ENCODE assay signal across 14 mouse cellular contexts in genomic region chr8:58677847-58678450, GRCm38 (mm10).
DNase-seq lines count a peak whose midpoint lies in the region; ATAC-seq lines count a peak whose summit lies in the region.
"Had no signal": no experiment of that assay in that cellular context is flagged by ENCODE, and none has a peak within 500 bp of the region (broad histone marks: within the 10 kb centered on the region; RNA-seq: fewer than 3 reads in every experiment).

No protein-coding gene starts in this region.

- H3K4me2 ChIP-seq in hindbrain, embryonic 14.5 days (replicated peaks) = 0 out of 2 replicates have a peak overlapping the region, but pooled peaks have one; percentile 10
- H3K4me2 ChIP-seq in hindbrain, embryonic 12.5 days (replicated peaks) = no peak overlapping the region
- peak overlapping the region; percentile 10; the same call in 1 of the 2 replicates for H3K4me2 ChIP-seq in hindbrain, embryonic 16.5 days (ENCODE audit: low read length)
- H3K4me2 ChIP-seq: intestine, embryonic 15.5 days; kidney, embryonic 15.5 days; liver, embryonic 13.5 days had no signal

- no peaks in the 10 kb centered on the region for H3K27me3 ChIP-seq in hindbrain, embryonic 14.5 days (ENCODE audit: control insufficient read depth, insufficient read depth, low read length)
- no peaks in the 10 kb centered on the region for H3K27me3 ChIP-seq in hindbrain, embryonic 12.5 days
- no peaks in the 10 kb centered on the region for H3K27me3 ChIP-seq in hindbrain, embryonic 16.5 days (replicated peaks; ENCODE audit: control insufficient read depth, insufficient read depth, low read length)
- H3K27me3 ChIP-seq: intestine, embryonic 15.5 days; kidney, embryonic 15.5 days; liver, embryonic 13.5 days had no signal

- H3K36me3 ChIP-seq in hindbrain, embryonic 14.5 days (replicated peaks; ENCODE audit: control insufficient read depth, insufficient read depth) = no peaks in the 10 kb centered on the region
- no peaks in the 10 kb centered on the region for H3K36me3 ChIP-seq in hindbrain, embryonic 12.5 days
- H3K36me3 ChIP-seq in hindbrain, embryonic 16.5 days (ENCODE audit: control insufficient read depth, insufficient read depth, low read length) = no peaks in the 10 kb centered on the region
- H3K36me3 ChIP-seq: heart, embryonic 10.5 days; intestine, embryonic 15.5 days; kidney, embryonic 15.5 days; liver, embryonic 13.5 days had no signal

- H3K9ac ChIP-seq in hindbrain, embryonic 14.5 days = no peak overlapping the region
- no peak overlapping the region for H3K9ac ChIP-seq in hindbrain, embryonic 12.5 days
- no peak overlapping the region for H3K9ac ChIP-seq in hindbrain, embryonic 16.5 days (ENCODE audit: low read depth, low read length)
- H3K9ac ChIP-seq: intestine, embryonic 15.5 days; kidney, embryonic 15.5 days; liver, embryonic 13.5 days had no signal

- H3K4me3 ChIP-seq in hindbrain, embryonic 14.5 days (replicated peaks; ENCODE audit: low read length) = no peak overlapping the region
- H3K4me3 ChIP-seq in hindbrain, embryonic 12.5 days = no peak overlapping the region
- no peak overlapping the region for H3K4me3 ChIP-seq in hindbrain, embryonic 16.5 days (ENCODE audit: low read length)
- H3K4me3 ChIP-seq: heart, embryonic 10.5 days; intestine, embryonic 15.5 days; kidney, embryonic 15.5 days; liver, embryonic 13.5 days had no signal

- peak; percentile 68 for ATAC-seq in hindbrain, embryonic 14.5 days (ENCODE audit: low FRiP score)
- no peak for ATAC-seq in hindbrain, embryonic 12.5 days (ENCODE audit: low FRiP score)
- peak; percentile 69 for ATAC-seq in hindbrain, embryonic 16.5 days
- ATAC-seq: intestine, embryonic 15.5 days had no signal

- H3K4me1 ChIP-seq in hindbrain, embryonic 14.5 days (replicated peaks; ENCODE audit: control insufficient read depth, insufficient read depth, low read length) = no peaks in the 10 kb centered on the region; the same call in 1 of the 2 replicates
- no peaks in the 10 kb centered on the region for H3K4me1 ChIP-seq in hindbrain, embryonic 12.5 days
- H3K4me1 ChIP-seq in hindbrain, embryonic 16.5 days (ENCODE audit: control insufficient read depth, insufficient read depth, low read depth, low read length) = peaks cover 3% of the 10 kb centered on the region; the same call in 1 of the 2 replicates
- H3K4me1 ChIP-seq: heart, embryonic 10.5 days; intestine, embryonic 15.5 days; kidney, embryonic 15.5 days; liver, embryonic 13.5 days had no signal

- 7% methylated on average over 6 of the region's 6 CpGs for WGBS in hindbrain, embryonic 14.5 days
- 15% methylated on average over 6 of the region's 6 CpGs for WGBS in hindbrain, embryonic 12.5 days
- 13% methylated on average over 6 of the region's 6 CpGs for WGBS in hindbrain, embryonic 16.5 days

- DNase-seq in hindbrain, embryonic 14.5 days (ENCODE audit: low spot score) = no peak
- DNase-seq in embryo, embryonic 9.5 days (ENCODE audit: extremely low spot score) = peak; percentile 14
- peak; percentile 16 for DNase-seq in retina, embryonic 14.5 days (ENCODE audit: low spot score)
- no peak for DNase-seq in ovary, postnatal 36 days (ENCODE audit: low spot score)
- DNase-seq in thymus, postnatal 36 days = no peak
- DNase-seq: adrenal gland, postnatal 25 days; cerebellum, adult 9-10 months; heart, postnatal 14 days; liver, embryonic 13.5 days had no signal

- no peaks in the 10 kb centered on the region for H3K9me3 ChIP-seq in hindbrain, embryonic 14.5 days (ENCODE audit: control insufficient read depth, low read length)
- H3K9me3 ChIP-seq in hindbrain, embryonic 12.5 days (replicated peaks) = no peaks in the 10 kb centered on the region
- H3K9me3 ChIP-seq in hindbrain, embryonic 16.5 days (ENCODE audit: control insufficient read depth, low read length) = no peaks in the 10 kb centered on the region
- H3K9me3 ChIP-seq: heart, embryonic 10.5 days; intestine, embryonic 15.5 days; kidney, embryonic 15.5 days; liver, embryonic 13.5 days had no signal

- no peak overlapping the region for H3K27ac ChIP-seq in hindbrain, embryonic 14.5 days
- H3K27ac ChIP-seq in hindbrain, embryonic 12.5 days = no peak overlapping the region
- H3K27ac ChIP-seq in hindbrain, embryonic 16.5 days (ENCODE audit: low read depth, low read length) = no peak overlapping the region
- H3K27ac ChIP-seq: heart, embryonic 10.5 days; intestine, embryonic 15.5 days; kidney, embryonic 15.5 days; liver, embryonic 13.5 days had no signal

Comparison
In these comparisons a context has a peak if more than half of its experiments do, and no peak if none do; other contexts are left out.
1. DNase-seq: peak in embryo, embryonic 9.5 days (single experiment) and retina, embryonic 14.5 days (single experiment); none in hindbrain, embryonic 14.5 days (single experiment), ovary, postnatal 36 days (single experiment) and thymus, postnatal 36 days (0 of 2).